ENCODE assay signal across 39 mouse cellular contexts in the genomic region with DNA sequence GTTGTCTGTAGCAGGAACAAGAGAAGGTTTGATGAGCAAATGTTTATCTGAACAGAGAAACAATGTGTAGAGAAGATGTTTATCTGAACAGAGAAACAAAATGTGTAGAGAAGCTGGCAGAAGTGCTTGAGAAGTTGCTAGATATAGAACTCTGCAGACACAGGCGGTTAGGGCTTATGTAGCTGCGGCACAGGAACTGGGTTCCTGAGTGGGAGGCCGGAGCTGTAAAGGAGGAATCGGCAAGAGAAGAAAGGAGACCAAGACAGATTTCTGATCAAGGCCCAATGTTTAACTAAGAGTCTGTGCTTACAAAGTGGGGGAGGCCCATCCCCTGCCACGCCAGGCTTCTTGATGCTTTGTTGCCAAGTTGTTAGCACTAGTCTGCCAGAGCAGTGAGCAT. TPM values are rescaled to one million over a fixed set of nuclear protein-coding genes. Genes with fewer than 3 reads are reported as not detected.
DNase-seq lines count a peak whose midpoint lies in the region; ATAC-seq lines count a peak whose summit lies in the region.
"Had no signal": no experiment of that assay in that cellular context is flagged by ENCODE, and none has a peak within 500 bp of the region (broad histone marks: within the 10 kb centered on the region; RNA-seq: fewer than 3 reads in every experiment).

No protein-coding gene starts in this region.

- H3K27ac ChIP-seq in forebrain, embryonic 10.5 days, result peak overlapping the region; percentile 44; the same call in 1 of the 2 replicates
- no peak overlapping the region for H3K27ac ChIP-seq in forebrain, embryonic 14.5 days (ENCODE audit: low read depth, low read length)
- H3K27ac ChIP-seq in kidney, embryonic 16.5 days (ENCODE audit: low read length), result no peak overlapping the region
- H3K27ac ChIP-seq: embryonic facial prominence, embryonic 12.5 days; gastrocnemius, adult 2 months; heart, adult 2 months; heart, embryonic 13.5 days; hindbrain, embryonic 10.5 days; hindbrain, embryonic 15.5 days; limb, embryonic 10.5 days; limb, embryonic 15.5 days; liver, embryonic 13.5 days; midbrain, embryonic 12.5 days; neural tube, embryonic 12.5 days; stomach, embryonic 15.5 days had no signal

- H3K27me3 ChIP-seq in forebrain, embryonic 10.5 days (ENCODE audit: poor library complexity, severe bottlenecking), result no peaks in the 10 kb centered on the region
- no peaks in the 10 kb centered on the region for H3K27me3 ChIP-seq in forebrain, embryonic 14.5 days (replicated peaks; ENCODE audit: control insufficient read depth, insufficient read depth, low read length)
- no peaks in the 10 kb centered on the region for H3K27me3 ChIP-seq in kidney, embryonic 16.5 days (ENCODE audit: insufficient read depth, low read length)
- H3K27me3 ChIP-seq: embryonic facial prominence, embryonic 12.5 days; heart, embryonic 13.5 days; hindbrain, embryonic 15.5 days; limb, embryonic 15.5 days; liver, embryonic 13.5 days; megakaryocyte, embryonic 14.5 days; midbrain, embryonic 12.5 days; neural tube, embryonic 12.5 days; stomach, embryonic 15.5 days had no signal

- H3K9ac ChIP-seq in forebrain, embryonic 14.5 days (ENCODE audit: low read length), result no peak overlapping the region
- H3K9ac ChIP-seq in kidney, embryonic 16.5 days (replicated peaks; ENCODE audit: low read length), result no peak overlapping the region
- H3K9ac ChIP-seq: embryonic facial prominence, embryonic 12.5 days; forebrain, postnatal 0 days; heart, embryonic 13.5 days; hindbrain, embryonic 15.5 days; limb, embryonic 15.5 days; liver, embryonic 13.5 days; midbrain, embryonic 12.5 days; neural tube, embryonic 12.5 days; stomach, embryonic 15.5 days had no signal

- no peak for DNase-seq in forebrain, embryonic 10.5 days (ENCODE audit: extremely low spot score, low spot score)
- DNase-seq in forebrain, embryonic 14.5 days (ENCODE audit: low spot score), result no peak
- DNase-seq in kidney, adult 18-20 months, result peak; percentile 21
- peak; percentile 33 to 50 for DNase-seq in right cerebral cortex, adult 2 months (ENCODE audit: low spot score in 2 of 2)
- no peak for DNase-seq in right cerebral cortex, postnatal 4 days
- DNase-seq in adrenal gland, postnatal 36 days, result no peak
- DNase-seq: adrenal gland, adult 2 months; cerebellum, adult 11 months; cerebellum, adult 9-10 months; cerebellum, postnatal 36 days; embryo, embryonic 11 days; forebrain, postnatal 0 days; gastrocnemius, adult 2 months; gastrocnemius, postnatal 36 days; heart, adult 2 months; heart, postnatal 10 days; kidney, postnatal 36 days; liver, embryonic 13.5 days; lung, adult 18-20 months; lung, postnatal 4 days; right cerebral cortex, postnatal 14 days; thymus, adult 2 months; thymus, postnatal 36 days had no signal

- no peaks in the 10 kb centered on the region for H3K9me3 ChIP-seq in forebrain, embryonic 10.5 days
- no peaks in the 10 kb centered on the region for H3K9me3 ChIP-seq in forebrain, embryonic 14.5 days (replicated peaks; ENCODE audit: control insufficient read depth, low read length)
- no peaks in the 10 kb centered on the region for H3K9me3 ChIP-seq in kidney, embryonic 16.5 days (ENCODE audit: low read length)
- H3K9me3 ChIP-seq: embryonic facial prominence, embryonic 12.5 days; heart, embryonic 13.5 days; hindbrain, embryonic 10.5 days; hindbrain, embryonic 15.5 days; limb, embryonic 10.5 days; limb, embryonic 15.5 days; liver, embryonic 13.5 days; megakaryocyte, embryonic 14.5 days; midbrain, embryonic 12.5 days; neural tube, embryonic 12.5 days; stomach, embryonic 15.5 days had no signal

- H3K4me2 ChIP-seq in forebrain, embryonic 14.5 days (ENCODE audit: low read length), result no peak overlapping the region
- no peak overlapping the region for H3K4me2 ChIP-seq in kidney, embryonic 16.5 days (replicated peaks; ENCODE audit: low read depth, low read length)
- H3K4me2 ChIP-seq: embryonic facial prominence, embryonic 12.5 days; heart, embryonic 13.5 days; hindbrain, embryonic 15.5 days; limb, embryonic 15.5 days; liver, embryonic 13.5 days; midbrain, embryonic 12.5 days; neural tube, embryonic 12.5 days; stomach, embryonic 15.5 days had no signal

- WGBS in forebrain, embryonic 10.5 days, result 87% methylated on average over 5 of the region's 5 CpGs
- WGBS in forebrain, embryonic 14.5 days, result 68% methylated on average over 5 of the region's 5 CpGs
- WGBS in kidney, embryonic 16.5 days, result 71% methylated on average over 5 of the region's 5 CpGs

- no peak overlapping the region for H3K4me3 ChIP-seq in forebrain, embryonic 10.5 days
- H3K4me3 ChIP-seq in forebrain, embryonic 14.5 days (ENCODE audit: low read depth, low read length), result no peak overlapping the region
- no peak overlapping the region for H3K4me3 ChIP-seq in kidney, embryonic 16.5 days (ENCODE audit: low read length)
- H3K4me3 ChIP-seq: embryonic facial prominence, embryonic 12.5 days; gastrocnemius, adult 2 months; heart, adult 2 months; heart, embryonic 13.5 days; hindbrain, embryonic 10.5 days; hindbrain, embryonic 15.5 days; limb, embryonic 10.5 days; limb, embryonic 15.5 days; liver, embryonic 13.5 days; megakaryocyte, embryonic 14.5 days; midbrain, embryonic 12.5 days; myocyte; neural tube, embryonic 12.5 days; stomach, embryonic 15.5 days had no signal

- peaks cover 64% of the 10 kb centered on the region for H3K36me3 ChIP-seq in forebrain, embryonic 10.5 days (replicated peaks)
- H3K36me3 ChIP-seq in forebrain, embryonic 14.5 days (ENCODE audit: control insufficient read depth, insufficient read depth, low read length), result peaks cover 18% of the 10 kb centered on the region; the same call in 1 of the 2 replicates
- peaks cover 11% of the 10 kb centered on the region; the same call in 1 of the 2 replicates for H3K36me3 ChIP-seq in kidney, embryonic 16.5 days (ENCODE audit: insufficient read depth, low read length)
- H3K36me3 ChIP-seq: limb, embryonic 15.5 days had no signal

- no peak for ATAC-seq in forebrain, embryonic 14.5 days
- no peak for ATAC-seq in kidney, embryonic 16.5 days (ENCODE audit: low FRiP score, low TSS enrichment)
- ATAC-seq in erythroid progenitor cell, adult 5-6 weeks (replicated peaks; ENCODE audit: low FRiP score, poor library complexity, severe bottlenecking), result no peak
- ATAC-seq: activated CD4-positive, CD25-positive, alpha-beta regulatory T cell, adult 4 months; forebrain, postnatal 0 days; inflammation-experienced regulatory T-cells, adult 6 months; lung, postnatal 0 days had no signal

- peaks cover 42% of the 10 kb centered on the region for H3K4me1 ChIP-seq in forebrain, embryonic 10.5 days
- no peaks in the 10 kb centered on the region for H3K4me1 ChIP-seq in forebrain, embryonic 14.5 days (ENCODE audit: control insufficient read depth, insufficient read depth, low read length)
- H3K4me1 ChIP-seq in kidney, embryonic 16.5 days (ENCODE audit: insufficient read depth, low read length), result peaks cover 21% of the 10 kb centered on the region
- H3K4me1 ChIP-seq: hindbrain, embryonic 15.5 days; limb, embryonic 15.5 days; stomach, embryonic 15.5 days had no signal

RNA-seq across cellular contexts. Expression of gene Hacd2, which starts 14.5 kb away (rescaled TPM):
- polyA plus RNA-seq in forebrain, embryonic 10.5 days (2016; fragmentation: Nextera tagmentation; extraction: Ambion mirVana), result 69.8 and 94.8 TPM in 2 replicates
- 19.8 and 32.1 TPM in 2 replicates for polyA plus RNA-seq in forebrain, embryonic 14.5 days (2014; fragmentation: Nextera tagmentation; extraction: Ambion mirVana)
- polyA plus RNA-seq in kidney, embryonic 16.5 days (2015; fragmentation: Nextera tagmentation; extraction: Ambion mirVana), result 99.9 and 111 TPM in 2 replicates
- total RNA-seq in adrenal gland, postnatal 36 days (2021), result 10 to 100 TPM; 49.2 to 52.9 TPM
- total RNA-seq in erythroid progenitor cell, adult 5-6 weeks (2015; ENCODE audit: low replicate concordance), result 29.9 and 46.5 TPM in 2 replicates
- total RNA-seq in erythroid progenitor cell, adult 5-6 weeks (2017; ENCODE audit: low replicate concordance), result 3.0 and 5.6 TPM in 2 replicates

Comparison
In these comparisons a context has a peak if more than half of its experiments do, and no peak if none do; other contexts are left out.
1. DNase-seq: peak in kidney, adult 18-20 months (single experiment) and right cerebral cortex, adult 2 months (2 of 2); none in forebrain, embryonic 10.5 days (single experiment), forebrain, embryonic 14.5 days (single experiment), right cerebral cortex, postnatal 4 days (single experiment) and adrenal gland, postnatal 36 days (0 of 2).